Mouse (Mus musculus) intestine, postnatal 0 days (tissue): ENCODE data around the gene Mitf. TPM values are rescaled to one million over a fixed set of nuclear protein-coding genes. Genes with fewer than 3 reads are reported as not detected.
A peak's percentile ranks its signal among the peaks of the same experiment; 100 is the strongest.

ENCODE experiments used
- ATAC-seq: fragments of 200-750 bp; cut with Nextera tagmentation; 2 replicates; pipeline ENCODE4 v1.8.0; 2017; ENCODE audit warnings: mild to moderate bottlenecking, moderate TSS enrichment, moderate library complexity
- H3K27ac ChIP-seq: fragments of 300-500 bp; sonication (generic); 2 replicates; pipeline ENCODE4 v1.5.1; 2014; ENCODE audit warnings: mild to moderate bottlenecking, low read depth, low read length, moderate library complexity
- H3K27me3 ChIP-seq: fragments of 300-500 bp; sonication (generic); replicated peaks from 2 replicates; pipeline ENCODE4 v1.6.1; 2014; ENCODE audit warnings: low read length, mixed read lengths; ENCODE audit not compliant: control insufficient read depth, insufficient read depth
- H3K36me3 ChIP-seq: fragments of 300-500 bp; sonication (generic); 2 replicates; pipeline ENCODE4 v1.6.1; 2014; ENCODE audit warnings: mild to moderate bottlenecking, moderate library complexity; ENCODE audit not compliant: control insufficient read depth, insufficient read depth
- H3K4me1 ChIP-seq: fragments of 300-500 bp; sonication (generic); replicated peaks from 2 replicates; pipeline ENCODE4 v1.6.1; 2014; ENCODE audit warnings: antibody characterized with exemption, low read length, mixed read lengths; ENCODE audit not compliant: control insufficient read depth, insufficient read depth
- H3K4me2 ChIP-seq: fragments of 300-500 bp; sonication (generic); replicated peaks from 2 replicates; pipeline ENCODE4 v1.6.1; 2014; ENCODE audit warnings: low read depth, mild to moderate bottlenecking, moderate library complexity
- H3K4me3 ChIP-seq: fragments of 300-500 bp; sonication (generic); 2 replicates; pipeline ENCODE4 v1.5.1; 2014; ENCODE audit warnings: low read depth, low read length
- H3K9ac ChIP-seq: fragments of 300-500 bp; sonication (generic); 2 replicates; pipeline ENCODE4 v1.6.1; 2014; ENCODE audit warnings: mild to moderate bottlenecking, low read depth, low read length
- H3K9me3 ChIP-seq: fragments of 300-500 bp; sonication (generic); 2 replicates; pipeline ENCODE4 v1.6.1; 2016; ENCODE audit warnings: mixed run types; ENCODE audit not compliant: control insufficient read depth
- CTCF ChIP-seq: sonication (generic); IDR thresholded peaks from 2 replicates; pipeline ENCODE4 v1.5.1; 2016; ENCODE audit warnings: low read depth, mild to moderate bottlenecking, control low read depth, antibody characterized with exemption, moderate library complexity
- WGBS: fragments of 180-500 bp; shearing (Covaris S2); extraction: QIAGEN DNeasy Blood & Tissue Kit; methylation state at CpG from one replicate; pipeline ENCODE4 v1.1.7; 2014; 5-methylcytosine and 5-hydroxymethylcytosine counted together
- polyA plus RNA-seq: library from polyadenylated mRNA; unstranded; fragments of >200 nt; fragmentation: Nextera tagmentation; extraction: Ambion mirVana; gene quantifications from 2 replicates; pipeline ENCODE4 v1.2.1, GENCODE M21; 2015

Mitf gene
- polyA plus RNA-seq, 1 experiment from 2014 or later, result 0.74 TPM

DNA sequence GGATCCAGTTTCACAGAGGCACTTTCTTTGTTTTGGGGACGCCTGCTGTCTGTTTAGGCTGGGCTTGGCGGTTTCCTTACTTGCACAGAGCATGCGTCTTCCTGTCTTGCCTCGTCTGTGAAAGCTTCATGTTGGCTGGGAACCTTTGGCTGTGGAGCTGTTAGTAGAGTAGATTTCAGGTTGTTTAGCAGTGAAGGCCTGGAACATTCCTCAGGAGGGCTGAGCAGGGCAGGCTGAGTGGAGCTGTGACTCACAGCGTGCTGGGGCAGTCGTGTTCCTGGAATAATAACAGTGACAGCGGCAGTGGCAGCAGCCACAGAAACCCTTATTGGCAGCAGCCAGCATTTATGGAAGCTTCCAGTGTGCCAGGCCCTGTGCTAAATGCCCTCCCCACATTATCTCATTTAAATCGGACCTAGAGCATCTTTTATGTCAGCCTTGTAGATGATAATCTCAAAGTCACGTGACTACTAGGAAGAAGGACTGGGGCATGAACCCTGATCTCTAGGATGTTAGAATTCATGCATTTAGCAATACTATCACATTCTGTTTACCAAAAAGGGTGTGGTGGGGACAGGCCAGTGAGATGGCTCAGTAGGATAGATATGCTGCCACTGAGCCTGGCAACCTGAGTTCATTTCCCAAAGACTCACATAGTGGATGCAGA is 41.5 kb downstream of the Mitf start:
- Histone ChIP-seq H3K4me2 (no peak overlapping the region), H3K4me1 (no peaks in the 10 kb centered on the region), H3K9me3 (no peaks in the 10 kb centered on the region), H3K27me3 (no peaks in the 10 kb centered on the region), H3K9ac (no peak overlapping the region), H3K36me3 (no peaks in the 10 kb centered on the region), H3K4me3 (no peak overlapping the region), H3K27ac (no peak overlapping the region)
- 52% methylated on average over 9 of the region's 9 CpGs for WGBS
- TF ChIP-seq CTCF, result no peak
- no peak for ATAC-seq

DNA sequence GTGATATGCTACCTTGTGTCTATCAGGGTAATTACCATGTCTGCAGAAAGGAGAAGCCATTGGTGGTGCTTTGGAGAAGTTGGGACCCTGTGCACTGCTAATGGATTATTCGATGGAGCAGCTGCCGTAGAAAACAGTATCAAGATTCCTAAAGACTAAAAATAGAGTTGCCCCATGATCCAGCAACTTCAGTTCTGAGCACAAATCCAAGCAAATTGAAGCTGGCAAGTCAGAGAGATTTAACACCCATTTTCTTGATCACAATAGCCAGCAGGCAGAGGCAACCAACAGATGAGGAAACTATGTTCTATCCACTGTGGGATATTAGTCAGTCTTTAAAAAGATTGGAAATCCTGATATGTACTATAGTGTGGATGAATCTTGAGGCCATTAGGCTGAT is 47.4 kb downstream of the Mitf start:
- Histone ChIP-seq H3K9ac (no peak overlapping the region), H3K4me1 (no peaks in the 10 kb centered on the region), H3K36me3 (no peaks in the 10 kb centered on the region), H3K9me3 (no peaks in the 10 kb centered on the region), H3K27ac (no peak overlapping the region), H3K4me2 (no peak overlapping the region), H3K4me3 (no peak overlapping the region), H3K27me3 (no peaks in the 10 kb centered on the region)
- ATAC-seq, result no peak
- WGBS, result 88% methylated on average over 2 of the region's 2 CpGs
- TF ChIP-seq CTCF, result no peak

DNA sequence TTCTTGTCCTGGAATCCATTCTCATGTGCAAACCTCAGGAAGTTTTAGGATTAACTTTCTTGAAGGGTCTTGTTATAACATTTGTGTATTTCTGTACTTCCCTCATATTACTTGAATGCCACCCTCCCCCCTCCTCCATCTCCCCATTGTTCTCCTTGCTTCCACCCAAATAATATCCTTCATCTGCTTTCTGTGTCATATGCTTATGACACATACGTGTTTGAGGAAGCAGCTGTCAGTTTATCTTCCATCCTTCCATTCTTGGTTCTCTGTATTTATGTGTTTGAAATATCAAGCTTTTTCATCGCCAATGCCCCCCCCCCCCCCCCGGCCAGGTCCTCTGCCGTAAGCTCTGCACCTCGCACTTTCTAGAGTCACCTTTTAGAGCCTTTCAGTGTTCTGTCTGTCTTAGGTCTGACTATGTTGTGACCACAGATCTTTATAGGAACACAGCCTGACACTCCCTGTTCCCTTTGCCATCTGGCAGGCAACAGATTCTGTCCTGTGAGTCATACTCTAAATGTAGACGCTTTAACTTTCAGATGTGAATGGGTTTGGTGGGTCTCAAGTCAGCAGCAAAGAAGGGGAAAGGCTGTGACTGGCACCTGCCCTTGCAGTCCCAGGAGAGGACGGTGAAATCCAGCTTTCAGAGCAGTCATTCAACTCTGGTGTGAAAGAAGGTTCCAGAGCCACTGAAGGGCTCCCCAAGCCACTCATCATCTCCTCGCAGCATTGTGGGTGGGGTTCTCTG is 48.7 kb downstream of the Mitf start:
- H3K27me3 ChIP-seq, result no peaks in the 10 kb centered on the region
- H3K9ac ChIP-seq, result no peak overlapping the region
- ATAC-seq, result no peak
- no peak overlapping the region for H3K4me2 ChIP-seq
- no peaks in the 10 kb centered on the region for H3K36me3 ChIP-seq
- no peak overlapping the region for H3K27ac ChIP-seq
- 78% methylated on average over 8 of the region's 8 CpGs for WGBS
- no peaks in the 10 kb centered on the region for H3K4me1 ChIP-seq
- no peak for TF ChIP-seq CTCF
- H3K4me3 ChIP-seq, result no peak overlapping the region
- H3K9me3 ChIP-seq, result no peaks in the 10 kb centered on the region

GRCm38 (mm10) chr6:97856502-97856901 is 49.6 kb downstream of the Mitf start:
- 75% methylated on average over 8 of the region's 8 CpGs for whole genome bisulfite sequencing
- Histone ChIP-seq H3K9me3 (no peaks in the 10 kb centered on the region), H3K4me3 (no peak overlapping the region), H3K9ac (no peak overlapping the region), H3K4me2 (no peak overlapping the region), H3K4me1 (no peaks in the 10 kb centered on the region), H3K36me3 (no peaks in the 10 kb centered on the region), H3K27ac (no peak overlapping the region), H3K27me3 (no peaks in the 10 kb centered on the region)
- no peak for ATAC-seq
- no peak for TF ChIP-seq CTCF

- ATAC-seq, result no peak
- H3K27me3 ChIP-seq, result no peaks in the 10 kb centered on the region
- no peaks in the 10 kb centered on the region for H3K4me1 ChIP-seq
- peak; percentile 54 for TF ChIP-seq CTCF
- H3K9me3 ChIP-seq, result no peaks in the 10 kb centered on the region
- H3K36me3 ChIP-seq, result no peaks in the 10 kb centered on the region
- 48% methylated on average over 3 of the region's 3 CpGs for WGBS
- H3K9ac ChIP-seq, result no peak overlapping the region
- no peak overlapping the region for H3K4me2 ChIP-seq
- no peak overlapping the region for H3K27ac ChIP-seq
- no peak overlapping the region for H3K4me3 ChIP-seq
Observed at GRCm38 (mm10) chr6:97857690-97858089, 50.8 kb downstream of the Mitf start.

- Histone ChIP-seq H3K9ac (no peak overlapping the region), H3K4me2 (no peak overlapping the region), H3K4me3 (no peak overlapping the region), H3K9me3 (no peaks in the 10 kb centered on the region), H3K36me3 (no peaks in the 10 kb centered on the region), H3K27ac (no peak overlapping the region), H3K27me3 (no peaks in the 10 kb centered on the region), H3K4me1 (no peaks in the 10 kb centered on the region)
- no peak for TF ChIP-seq CTCF
- WGBS, result 84% methylated on average over 7 of the region's 7 CpGs
- no peak for ATAC-seq
Observed at GRCm38 (mm10) chr6:97866575-97866974, 59.7 kb downstream of the Mitf start.
